Mouse (Mus musculus): ENCODE data around the gene Myo5c.

DNA sequence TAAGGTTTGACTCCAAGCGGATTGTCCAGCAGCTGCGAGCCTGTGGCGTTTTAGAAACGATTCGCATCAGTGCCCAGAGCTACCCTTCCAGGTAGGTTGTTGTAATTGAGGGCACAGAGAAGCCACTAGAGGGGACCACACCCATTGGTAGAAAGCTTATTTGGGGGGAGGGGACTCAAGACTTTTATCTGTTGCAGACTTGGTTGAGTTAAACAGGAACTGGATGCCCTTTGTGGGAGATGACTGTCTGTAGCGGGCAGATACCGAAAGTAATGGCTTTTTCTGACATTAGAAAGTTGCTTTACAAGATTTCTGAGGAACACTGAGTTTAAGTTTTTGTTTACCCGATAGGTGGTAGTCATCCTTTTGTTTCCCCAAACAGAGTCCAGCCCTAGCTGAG lies 39.7 kb downstream of the Myo5c start:
- TF ChIP-seq POLR2A (IDR thresholded peaks at IDR 0.05; ENCODE audit: extremely low read depth, insufficient read depth, low read length) = no peak
- TF ChIP-seq CTCF (IDR thresholded peaks at IDR 0.05; ENCODE audit: extremely low read depth, insufficient read depth, low read length) = no peak

Measured in cortical plate, adult 2 months (tissue).